Mouse (Mus musculus) liver, adult (tissue): ENCODE data around the gene Vav3.

Experiments used
- GATA4 ChIP-seq: IDR thresholded peaks from 2 replicates; pipeline ENCODE4 v1.6.1; 2014; ENCODE audit warnings: mild to moderate bottlenecking, low read length; ENCODE audit not compliant: insufficient replicate concordance

The Vav3 gene

GRCm38 (mm10) chr3:109707786-109708460 is 367.5 kb downstream of the Vav3 start:
- TF ChIP-seq GATA4 = no peak

- no peak for TF ChIP-seq GATA4
Measured at GRCm38 (mm10) chr3:109711751-109712150, 371.3 kb downstream of the Vav3 start.

- TF ChIP-seq GATA4 = no peak
Measured at GRCm38 (mm10) chr3:109714476-109714875, 374.0 kb downstream of the Vav3 start.

GRCm38 (mm10) chr3:109721753-109722152 is 381.3 kb downstream of the Vav3 start:
- no peak for TF ChIP-seq GATA4

- no peak for TF ChIP-seq GATA4
Measured at GRCm38 (mm10) chr3:109726776-109727175, 386.3 kb downstream of the Vav3 start.

GRCm38 (mm10) chr3:109731592-109732230 is 391.3 kb downstream of the Vav3 start:
- no peak for TF ChIP-seq GATA4

GRCm38 (mm10) chr3:109732327-109733182 is 392.1 kb downstream of the Vav3 start:
- no peak for TF ChIP-seq GATA4
